Mouse (Mus musculus) mesoderm, embryonic 11.5 days (tissue): Measurements from ENCODE around the gene Eaf1.
"Not testable (repeated sequence)": the region's sequence is repeated elsewhere in the genome, so short reads cannot be mapped to it uniquely, and the experiment has no call there.

Experiments
- DNase-seq: peaks from one replicate; pipeline ENCODE4 v3.0.0-alpha.2; 2012; ENCODE audit warnings: low read depth, low spot score

Eaf1 gene

DNA sequence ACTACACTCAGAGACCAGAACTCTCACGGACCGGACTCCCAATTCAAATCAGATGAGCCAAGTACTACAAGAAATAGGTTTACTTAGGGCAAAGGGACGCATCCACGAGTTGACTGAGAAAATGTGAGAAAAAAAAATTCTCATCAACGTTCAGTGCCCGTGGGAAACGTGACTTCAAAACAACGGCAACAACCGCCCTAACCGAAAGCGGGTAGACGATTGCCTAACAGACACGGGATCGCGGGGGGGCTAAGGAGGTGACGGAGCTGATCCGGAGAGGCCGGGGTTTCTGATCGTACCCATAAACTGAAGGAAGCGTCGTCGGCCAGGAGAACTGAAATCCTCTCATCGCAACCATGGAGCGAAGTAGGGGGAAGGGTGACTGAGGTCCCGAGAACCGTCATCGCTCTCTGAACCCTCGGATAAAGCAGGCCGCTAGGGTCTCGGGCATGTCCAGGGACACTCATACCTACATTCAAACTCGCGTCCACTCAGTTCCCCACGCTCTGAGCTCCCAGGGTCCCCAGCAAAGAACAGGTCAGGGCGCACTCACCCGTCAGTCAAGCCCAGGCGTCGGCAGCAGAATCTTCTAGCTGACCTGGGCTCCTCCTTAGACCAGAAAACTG is at the start of gene Eaf1:
Eaf1 (plus strand) TSS at position 51 of the 626 bp plus-strand sequence.
- no peak for DNase-seq

DNA sequence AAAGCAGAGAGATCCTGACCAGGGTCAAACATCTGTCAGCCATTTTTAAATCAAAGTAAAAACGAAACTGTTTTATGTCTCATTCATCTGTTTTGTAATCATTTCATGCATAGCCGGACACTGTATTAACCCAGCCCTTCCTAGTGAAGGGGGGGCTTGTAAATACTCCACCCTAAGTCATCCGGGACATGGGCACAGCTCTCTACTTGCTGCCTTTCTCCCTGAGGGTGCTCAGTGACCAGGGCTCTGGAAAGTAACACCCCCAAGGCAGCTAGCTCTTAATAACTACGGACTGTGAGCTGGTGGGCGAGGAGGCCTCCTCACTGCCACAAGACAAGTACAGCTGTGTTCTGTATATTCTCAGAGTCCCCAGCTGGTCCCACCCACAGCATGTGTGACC is 45.2 kb upstream of the Eaf1 start:
- no peak for DNase-seq

DNA sequence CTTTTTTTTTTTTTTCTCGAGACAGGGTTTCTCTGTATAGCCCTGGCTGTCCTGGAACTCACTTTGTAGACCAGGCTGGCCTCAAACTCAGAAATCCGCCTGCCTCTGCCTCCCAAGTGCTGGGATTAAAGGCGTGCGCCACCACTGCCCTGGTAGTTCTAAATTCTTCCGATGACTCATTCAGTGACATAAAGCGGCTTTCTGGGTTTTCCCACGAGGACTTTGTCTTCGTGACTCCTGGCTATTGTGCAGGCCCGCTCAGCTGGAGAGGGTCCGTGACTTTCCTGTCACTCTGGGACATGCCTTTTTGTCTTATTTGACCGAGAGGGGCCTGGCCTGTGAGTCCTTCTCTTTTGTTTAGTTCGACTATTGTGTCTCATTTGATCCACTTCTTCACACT is 40.3 kb upstream of the Eaf1 start:
- not testable (repeated sequence) for DNase-seq

DNA sequence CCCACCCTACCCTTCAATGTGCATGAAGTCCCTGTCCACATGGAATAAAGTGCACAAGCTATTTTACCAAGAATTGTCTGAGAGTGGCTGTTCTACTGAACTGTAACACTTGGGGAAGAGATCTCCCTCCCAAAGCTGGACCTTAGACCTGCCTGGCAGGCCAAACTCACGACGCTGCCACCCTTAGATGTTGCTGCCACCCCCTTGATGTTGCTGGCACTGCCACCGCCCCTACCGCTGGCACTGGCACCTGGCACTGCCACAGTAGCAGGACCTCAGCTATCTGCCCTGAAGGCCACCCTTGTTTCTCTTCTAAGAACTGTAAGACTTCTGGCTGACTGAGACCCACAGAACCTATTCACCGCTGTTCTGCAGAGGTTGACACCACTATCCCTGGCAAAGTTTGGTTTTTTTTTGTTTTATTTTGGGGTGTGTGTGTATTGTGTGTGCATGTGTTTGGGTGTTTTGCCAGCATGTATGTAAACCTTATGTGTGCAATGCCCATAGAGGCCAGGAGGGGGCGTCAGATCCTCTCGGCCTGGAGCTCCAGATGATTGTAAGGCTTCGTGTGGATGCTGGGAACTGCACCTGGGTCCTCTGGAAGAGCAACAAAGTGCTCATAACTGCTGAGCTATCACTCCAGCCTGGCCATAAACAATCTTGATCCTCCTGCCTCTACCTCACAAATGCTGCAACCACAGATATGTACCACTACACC is 39.2 kb upstream of the Eaf1 start:
- no peak for DNase-seq

DNA sequence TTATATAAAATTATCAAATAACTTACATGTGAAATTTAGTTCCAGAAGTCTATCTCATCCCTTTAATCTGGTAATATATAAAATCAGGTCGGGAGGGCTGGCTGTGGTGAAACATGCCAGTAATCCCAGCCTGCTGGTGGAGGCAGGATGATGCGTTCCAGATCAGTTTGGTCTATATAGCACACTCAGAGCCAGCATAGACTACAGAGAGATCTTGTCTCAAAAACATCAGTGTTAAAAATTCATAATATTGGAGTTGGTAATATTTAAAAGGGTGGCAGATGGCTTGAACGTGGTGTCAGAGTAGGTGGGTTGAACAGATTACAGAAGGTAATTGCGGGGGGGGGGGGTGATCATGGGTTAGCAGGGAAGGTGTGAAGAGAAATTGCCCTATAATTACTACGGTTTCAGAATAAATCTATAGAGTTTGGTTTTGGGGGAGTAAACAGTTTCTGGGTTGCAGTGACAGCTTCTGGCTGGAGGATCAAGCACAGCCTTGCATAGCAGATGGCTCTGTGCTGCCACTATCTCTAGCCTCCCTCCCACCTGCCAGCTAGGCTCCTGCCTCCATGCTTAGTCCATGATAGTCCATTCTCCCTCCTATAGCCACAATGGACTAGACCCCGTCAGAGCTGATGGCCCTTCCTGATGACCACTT is 38.0 kb upstream of the Eaf1 start:
- DNase-seq, result no peak

DNA sequence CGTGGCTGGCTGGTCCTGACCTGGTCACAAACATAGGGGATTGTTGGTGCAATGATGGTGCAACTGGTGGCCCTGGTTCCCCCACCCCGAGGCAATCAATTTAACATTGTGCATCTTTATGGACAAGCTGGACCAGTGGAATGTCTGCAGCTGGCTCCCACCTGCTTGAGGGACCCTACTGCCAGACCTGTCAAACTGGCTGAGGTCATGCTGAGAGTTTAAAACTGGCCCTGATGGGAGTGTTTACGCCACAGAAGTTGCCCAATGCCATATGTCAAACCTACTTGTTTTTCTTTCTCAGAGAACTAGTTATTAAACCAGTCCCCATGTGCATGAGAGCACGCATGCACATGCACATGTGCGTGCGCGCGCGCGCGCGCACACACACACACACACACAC is 36.2 kb upstream of the Eaf1 start:
- DNase-seq, result peak; percentile 45

DNA sequence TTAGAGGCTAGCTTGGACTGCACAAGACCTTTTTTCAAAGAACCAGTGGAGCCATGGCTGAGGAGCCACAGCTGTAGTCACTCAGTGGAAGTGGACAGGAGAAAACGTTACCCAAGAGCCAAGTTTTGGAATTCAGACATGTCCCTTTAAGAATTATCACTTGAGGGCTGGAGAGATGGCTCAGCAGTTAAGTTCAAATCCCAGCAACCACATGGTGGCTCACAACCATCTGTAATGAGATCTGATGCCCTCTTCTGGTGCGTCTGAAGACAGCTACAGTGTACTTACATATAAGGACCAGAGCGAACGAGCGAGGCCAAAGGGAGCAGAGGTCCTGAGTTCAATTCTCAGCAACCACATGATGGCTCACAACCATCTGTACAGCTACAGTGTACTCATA is 32.0 kb upstream of the Eaf1 start:
- not testable (repeated sequence) for DNase-seq

DNA sequence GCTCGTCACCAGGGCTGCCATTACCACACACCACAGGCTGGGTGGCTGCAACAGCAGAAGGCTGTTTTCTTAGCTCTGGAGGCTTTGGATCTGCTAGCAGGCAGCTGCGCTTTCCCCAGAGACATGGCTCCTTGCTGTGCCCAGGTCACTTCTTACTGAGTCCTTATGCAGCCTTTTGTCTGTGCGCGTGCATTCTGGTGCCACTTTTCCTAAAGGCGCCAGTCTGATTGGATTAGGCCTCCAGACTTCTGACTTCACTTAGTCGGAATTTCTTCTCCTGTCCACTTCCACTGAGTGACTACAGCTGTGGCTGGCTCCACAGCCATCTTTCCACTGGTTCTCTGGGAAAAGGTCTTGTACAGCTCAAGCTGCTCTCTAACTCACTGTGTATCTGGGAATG is 31.3 kb upstream of the Eaf1 start:
- peak; percentile 16 for DNase-seq

DNA sequence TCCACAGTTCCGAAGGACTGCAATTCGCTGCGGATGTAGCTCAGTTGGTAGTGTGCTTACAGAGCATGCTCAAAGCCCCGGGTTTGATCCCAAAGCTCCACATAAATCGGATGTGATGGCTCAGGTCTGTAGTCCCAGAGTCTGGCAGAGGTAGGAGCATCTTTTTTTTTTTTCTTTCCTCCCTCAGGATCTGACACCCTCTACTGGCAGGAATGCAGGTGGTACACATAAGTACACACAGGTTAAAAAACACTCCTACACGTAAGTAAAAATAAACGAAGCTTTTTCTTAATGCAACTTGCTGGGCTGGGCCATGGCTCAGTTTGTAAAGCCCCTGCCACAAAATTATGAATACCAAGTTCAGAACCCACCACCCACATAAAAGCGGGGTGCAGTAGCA is 30.0 kb upstream of the Eaf1 start:
- peak; percentile 53 for DNase-seq

DNA sequence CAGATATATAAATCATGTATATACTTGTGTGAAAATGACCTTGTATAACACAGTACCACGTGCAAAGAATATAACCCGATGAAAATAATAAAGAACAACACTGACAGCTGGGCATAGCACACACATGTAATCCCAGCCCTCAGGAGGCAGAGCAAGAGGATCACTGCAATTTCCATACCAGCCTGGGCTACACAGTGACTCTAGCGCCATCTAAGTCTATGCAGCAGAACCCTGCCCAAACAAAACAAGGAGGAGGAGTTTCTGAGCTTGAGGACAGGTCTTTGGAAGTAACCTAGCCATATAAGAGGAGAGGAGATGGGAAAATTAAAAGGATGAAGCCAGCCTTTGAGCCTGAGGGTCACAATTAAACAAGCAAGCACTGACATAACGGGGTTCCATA is 24.5 kb upstream of the Eaf1 start:
- no peak for DNase-seq

DNA sequence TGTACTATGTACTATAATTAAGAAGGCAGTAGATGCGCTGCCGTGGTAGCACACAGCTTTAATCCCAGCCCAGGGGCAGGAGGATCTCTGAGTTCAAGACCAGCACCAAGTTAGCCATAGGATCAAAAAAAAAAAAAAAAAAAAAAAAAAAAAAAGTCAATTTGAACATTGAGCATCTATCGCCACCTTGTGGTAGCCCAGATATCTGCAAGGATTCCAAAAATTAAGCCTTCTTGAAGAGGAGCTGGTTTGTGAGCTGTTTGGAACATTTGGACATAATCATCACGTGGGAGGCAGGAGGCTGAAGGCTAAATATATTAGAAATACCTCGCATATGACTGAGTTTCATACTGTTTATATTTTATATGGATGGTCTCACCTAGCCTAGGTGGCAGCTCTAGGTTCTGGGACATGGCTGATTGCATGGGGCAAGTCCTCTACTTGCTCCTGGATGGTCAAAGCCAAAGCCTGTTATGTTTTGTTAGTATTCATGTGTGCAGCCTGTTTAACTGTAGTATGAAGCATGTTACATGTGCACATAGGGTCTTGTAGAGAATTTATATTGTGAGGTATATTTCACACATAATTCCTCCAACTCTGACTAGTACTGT is 21.6 kb upstream of the Eaf1 start:
- peak; percentile 80 for DNase-seq

DNA sequence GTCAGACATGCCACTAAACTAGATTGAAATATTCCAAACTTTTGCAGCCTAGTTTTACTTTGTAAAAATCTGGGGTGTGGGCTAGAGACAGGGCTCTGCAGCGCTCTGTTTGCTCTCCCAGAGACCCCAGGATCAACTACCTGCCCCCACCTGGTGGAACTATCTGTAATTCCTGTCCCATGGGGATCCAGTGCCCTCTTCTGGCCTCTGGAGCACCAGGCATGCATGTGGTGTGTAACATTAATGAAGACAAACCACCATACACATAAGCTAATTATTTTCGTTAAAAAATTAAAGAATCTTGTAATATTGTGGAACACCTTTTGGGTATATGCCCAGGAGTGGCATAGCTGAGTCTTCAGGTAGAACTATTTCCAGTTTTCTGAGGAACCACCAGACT is 20.9 kb upstream of the Eaf1 start:
- DNase-seq, result no peak

DNA sequence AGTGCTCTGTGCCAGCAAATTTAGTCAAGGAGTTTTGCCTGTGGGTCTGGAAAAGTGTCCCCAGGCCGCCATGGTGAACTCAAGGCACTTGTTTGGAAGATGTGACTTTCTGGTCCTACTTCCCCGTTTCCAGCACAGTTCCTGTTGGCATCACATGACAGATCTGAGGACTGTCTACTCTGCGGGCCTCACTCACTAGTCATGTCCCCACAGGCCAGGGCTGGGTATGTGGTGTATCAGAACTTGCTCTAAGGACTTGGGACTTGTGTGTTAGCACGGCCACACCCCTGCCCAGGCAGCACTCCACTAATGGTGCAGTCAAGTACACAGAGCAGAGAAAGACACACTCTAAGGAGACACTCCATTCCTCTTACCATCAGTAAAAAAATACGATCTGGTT is 11.8 kb upstream of the Eaf1 start:
- DNase-seq, result no peak

DNA sequence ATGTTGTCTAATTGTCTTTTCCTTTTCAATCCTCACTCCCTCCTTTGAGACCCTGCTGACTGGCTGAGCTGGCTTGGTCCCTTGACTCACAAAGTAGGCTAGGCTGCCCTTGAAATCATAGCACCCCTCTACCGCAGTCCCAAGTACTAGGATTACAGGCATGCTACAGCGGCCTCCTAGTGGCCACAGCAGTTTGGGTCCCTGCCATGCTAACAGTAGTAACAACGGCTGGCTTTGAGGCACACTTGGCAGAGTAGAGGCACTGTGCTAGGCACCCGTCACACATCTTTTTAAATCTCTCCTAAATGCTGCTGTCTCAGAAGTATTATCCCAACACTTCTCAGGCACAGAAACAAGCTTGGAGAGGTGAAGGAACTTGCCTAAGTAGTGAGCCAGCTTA is 7.7 kb upstream of the Eaf1 start:
- DNase-seq, result no peak

DNA sequence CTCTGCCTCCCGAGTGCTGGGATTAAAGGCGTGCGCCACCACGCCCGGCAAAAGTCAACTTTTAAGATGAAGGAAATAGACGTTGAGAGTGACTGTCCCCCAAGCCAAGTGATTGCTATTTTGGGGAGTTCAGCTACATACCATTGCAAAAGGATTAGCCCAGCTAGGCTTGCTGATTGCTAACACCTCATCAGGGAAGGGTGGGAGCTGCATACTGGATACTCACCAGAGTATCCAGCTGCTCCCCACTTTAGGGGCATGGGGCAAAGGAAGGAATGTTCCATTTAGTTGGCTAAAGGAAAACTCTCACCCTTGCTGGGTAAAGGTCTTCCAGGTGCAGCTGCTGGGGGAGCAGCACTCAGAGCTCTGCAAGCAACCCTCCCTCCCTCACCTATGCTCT is 6.1 kb upstream of the Eaf1 start:
- no peak for DNase-seq

DNA sequence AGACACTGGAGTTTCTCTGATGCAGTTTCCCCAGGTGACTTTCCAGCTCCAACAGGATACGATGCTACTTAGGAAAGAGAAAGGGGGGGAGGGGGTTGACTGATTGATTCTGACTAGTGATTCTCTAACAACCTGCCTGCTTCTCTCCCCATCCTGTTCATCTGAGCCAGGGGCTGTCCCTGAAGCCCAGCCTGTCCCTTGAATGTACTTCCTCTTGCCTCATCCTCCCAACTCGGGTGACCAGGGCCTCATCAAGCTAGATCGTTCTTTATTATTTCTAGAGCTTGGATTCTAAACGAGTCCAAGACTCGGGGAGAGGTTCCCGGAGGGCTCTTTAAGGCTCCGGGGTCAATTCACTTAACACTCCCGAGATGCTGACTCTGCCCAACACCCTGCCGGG is 298 bp upstream of the Eaf1 start:
- DNase-seq, result no peak

DNA sequence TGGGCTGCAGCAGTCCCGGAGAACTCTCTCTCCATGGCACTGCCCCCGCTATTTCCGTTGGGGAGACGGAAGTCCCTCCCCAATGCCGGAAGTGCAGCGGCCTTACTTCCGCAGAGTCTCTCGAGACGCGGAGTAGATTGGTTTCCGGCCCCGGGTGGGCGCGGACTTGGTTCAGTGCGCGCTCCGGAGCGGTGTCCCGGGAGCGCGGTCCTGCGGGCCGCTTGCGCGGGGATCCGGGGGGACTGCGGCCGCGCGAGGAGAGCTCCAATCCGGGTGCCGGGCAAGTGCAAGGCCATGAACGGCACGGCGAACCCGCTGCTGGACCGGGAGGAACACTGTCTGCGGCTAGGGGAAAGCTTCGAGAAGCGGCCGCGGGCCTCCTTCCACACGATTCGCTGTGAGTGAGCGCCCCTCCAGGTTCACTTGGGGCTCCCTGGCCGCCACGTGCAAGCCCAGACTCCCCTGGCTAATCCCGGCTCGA is 816 bp downstream of the Eaf1 start, which contains the start of gene Mettl6:
Mettl6 (minus strand) TSS at position 66 of the 481 bp plus-strand sequence.
- peak; percentile 91 for DNase-seq

DNA sequence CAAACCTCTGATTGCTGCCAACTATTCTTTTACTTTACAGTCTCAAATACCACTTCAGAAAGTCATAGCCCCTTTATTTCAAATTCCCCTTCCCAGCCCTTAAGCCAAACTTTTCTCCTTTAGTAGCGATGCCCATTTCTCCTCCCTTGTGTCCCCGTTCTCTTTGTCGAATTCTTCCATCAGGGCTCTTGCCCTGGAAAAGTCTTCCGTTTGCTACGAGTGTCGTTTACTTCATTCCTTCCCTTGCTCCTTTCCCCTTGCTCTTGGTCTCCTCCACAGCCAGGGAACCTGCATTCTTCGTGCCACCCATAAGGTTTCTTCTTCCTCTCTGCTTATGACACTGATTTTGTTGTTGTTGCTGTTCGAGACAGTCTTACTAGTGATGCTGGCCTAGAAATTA is 1.3 kb downstream of the Eaf1 start:
- no peak for DNase-seq

DNA sequence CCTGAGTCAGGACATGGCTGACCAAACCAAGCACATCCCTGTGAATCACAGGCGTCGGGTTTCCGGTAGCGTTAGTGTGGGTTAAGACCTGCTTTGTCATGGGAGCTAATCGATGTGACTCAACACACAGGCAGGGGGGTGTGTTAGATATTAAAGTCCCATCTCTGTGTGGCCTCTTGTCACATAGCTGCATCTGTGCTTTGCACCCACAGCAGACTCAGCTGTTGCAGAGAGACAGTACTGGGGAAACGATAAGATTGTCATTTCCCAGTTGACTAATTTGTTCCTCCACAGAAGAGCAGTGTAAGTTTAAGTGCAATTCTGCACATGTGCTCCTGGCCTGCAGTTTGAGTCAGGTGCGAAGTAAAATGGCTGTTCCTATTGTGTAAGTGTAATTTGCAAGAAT is 2.0 kb downstream of the Eaf1 start:
- peak; percentile 19 for DNase-seq

DNA sequence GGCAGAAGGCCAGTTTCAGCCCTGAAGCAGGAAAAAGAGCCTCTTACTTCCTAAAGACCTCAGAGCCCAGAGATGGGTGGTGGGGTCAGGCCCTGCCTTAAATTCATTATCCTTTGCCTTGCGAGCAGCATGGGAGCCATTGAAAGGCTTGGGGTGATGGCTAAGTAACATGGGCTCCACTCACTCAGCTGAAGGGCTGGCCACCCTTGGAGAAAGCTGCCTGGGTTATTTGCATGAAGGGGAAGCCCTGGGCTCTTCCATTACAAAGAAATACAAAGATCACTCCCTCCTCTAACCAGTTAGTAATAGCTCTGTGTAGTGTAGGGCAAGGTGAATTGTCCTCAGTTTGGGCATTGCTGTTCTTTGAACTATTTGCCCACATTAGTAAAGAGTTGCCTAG is 5.3 kb downstream of the Eaf1 start:
- no peak for DNase-seq

DNA sequence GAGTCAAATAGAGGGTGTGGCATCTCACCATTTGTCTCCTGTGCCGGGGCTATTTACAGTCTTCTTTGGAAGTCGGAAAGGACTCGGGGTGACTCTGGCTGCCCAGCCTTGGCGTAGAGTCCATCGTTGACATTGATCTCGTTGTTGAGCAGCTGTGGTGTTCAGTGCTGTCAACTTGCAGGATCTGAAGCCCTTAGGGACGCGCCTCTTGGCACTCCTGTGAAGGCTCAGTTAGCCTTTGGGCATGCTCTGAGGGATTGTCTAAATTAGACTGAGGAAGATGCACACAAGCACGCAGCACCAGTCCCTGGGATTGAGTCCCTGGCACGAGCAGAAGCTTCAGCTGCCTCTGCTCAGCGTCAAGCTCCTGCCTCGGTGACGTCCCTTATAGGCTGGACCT is 9.2 kb downstream of the Eaf1 start:
- no peak for DNase-seq

DNA sequence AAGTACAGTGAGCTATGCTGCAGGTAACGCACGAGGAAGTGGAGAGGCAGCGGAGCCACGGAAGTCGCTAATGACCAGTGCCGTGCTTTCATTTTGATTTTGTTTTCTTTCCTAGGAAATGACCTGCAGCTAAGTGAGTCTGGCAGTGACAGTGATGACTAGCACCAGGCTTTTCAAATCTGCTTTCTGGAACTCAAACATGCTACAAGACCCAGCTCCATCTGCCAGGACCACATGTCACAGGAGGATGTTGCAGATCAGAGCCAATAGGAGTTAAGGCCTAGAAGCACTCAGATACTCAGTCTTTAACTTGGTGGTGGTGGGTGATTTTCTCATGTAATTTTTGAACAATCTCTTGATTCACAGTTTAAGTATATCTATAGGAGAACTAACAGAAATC is 12.3 kb downstream of the Eaf1 start:
- DNase-seq, result no peak
